Mouse (Mus musculus) urinary bladder, postnatal 10 days (tissue): ENCODE results near the gene Hoxd11.

Experiments used
- DNase-seq: peaks from one replicate; pipeline ENCODE4 v3.0.0; 2022; ENCODE audit warnings: low spot score

Hoxd11 gene

GRCm38 (mm10) chr2:74681594-74682531 lies 2.5 kb downstream of the Hoxd11 start:
- DNase-seq: no peak

DNA sequence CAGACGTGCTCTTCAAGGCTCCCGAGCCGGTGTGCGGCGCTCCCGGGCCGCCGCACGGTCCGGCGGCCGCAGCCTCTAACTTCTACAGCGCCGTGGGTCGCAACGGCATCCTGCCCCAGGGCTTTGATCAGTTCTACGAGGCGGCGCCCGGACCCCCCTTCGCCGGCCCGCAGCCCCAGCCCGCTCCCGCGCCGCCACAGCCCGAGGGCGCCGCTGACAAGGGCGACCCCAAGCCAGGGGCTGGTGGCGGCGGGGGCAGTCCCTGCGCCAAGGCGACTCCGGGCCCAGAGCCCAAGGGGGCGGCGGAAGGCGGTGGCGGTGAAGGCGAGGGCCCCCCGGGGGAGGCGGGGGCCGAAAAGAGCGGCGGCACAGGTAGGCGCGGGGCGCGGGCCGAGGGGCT lies 3.4 kb downstream of the Hoxd11 start:
- DNase-seq: no peak

GRCm38 (mm10) chr2:74683471-74683951 lies 4.2 kb downstream of the Hoxd11 start:
- no peak for DNase-seq

DNA sequence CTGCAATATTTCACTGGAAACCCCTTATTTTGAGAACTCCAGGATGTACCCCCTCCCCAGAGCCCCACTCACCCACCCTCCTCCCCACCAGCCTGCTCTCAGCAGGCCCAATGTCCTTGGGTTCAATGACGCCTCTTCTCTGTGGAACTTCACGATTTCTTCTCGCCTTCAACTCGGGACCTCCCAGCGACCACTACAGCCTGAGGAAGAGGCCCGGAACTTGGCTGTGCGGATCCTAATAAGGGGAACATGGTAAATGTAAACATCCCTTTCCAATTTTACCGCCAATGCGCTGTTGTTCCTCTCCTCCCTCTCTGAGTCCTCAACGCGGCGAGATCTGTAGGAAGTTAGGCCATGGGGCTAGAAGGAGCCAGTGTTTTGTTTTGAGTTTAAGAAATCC lies 4.7 kb downstream of the Hoxd11 start:
- DNase-seq: no peak

DNA sequence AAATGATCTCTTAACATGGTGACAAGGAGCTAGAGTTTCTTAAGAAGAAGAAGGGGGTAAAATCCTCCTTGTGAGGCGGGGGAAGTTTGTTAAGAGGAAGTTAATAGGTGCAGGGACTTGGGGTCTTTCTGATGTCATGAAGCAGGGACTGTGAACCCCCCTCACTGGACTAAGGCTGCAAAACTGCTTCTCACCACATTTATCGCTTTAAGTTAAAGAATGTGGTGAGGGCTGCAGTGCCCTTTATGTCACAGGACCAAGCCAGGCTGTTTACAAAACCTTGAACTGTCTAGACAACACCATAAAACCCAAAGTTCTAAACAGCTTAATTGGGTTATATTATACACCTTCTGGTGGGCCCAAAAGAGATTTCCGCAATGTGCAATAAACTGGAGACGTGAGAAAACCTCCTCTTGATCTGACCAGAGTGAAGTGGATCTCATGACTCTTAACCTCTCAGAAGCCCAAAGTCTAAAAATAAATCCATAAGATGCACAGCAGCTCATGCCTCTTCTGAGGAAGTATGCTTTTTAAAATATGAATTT lies 5.8 kb downstream of the Hoxd11 start:
- no peak for DNase-seq

- DNase-seq: no peak
Measured at GRCm38 (mm10) chr2:74686301-74686987, 7.1 kb downstream of the Hoxd11 start.

GRCm38 (mm10) chr2:74686988-74687697 lies 7.8 kb downstream of the Hoxd11 start:
- no peak for DNase-seq

DNA sequence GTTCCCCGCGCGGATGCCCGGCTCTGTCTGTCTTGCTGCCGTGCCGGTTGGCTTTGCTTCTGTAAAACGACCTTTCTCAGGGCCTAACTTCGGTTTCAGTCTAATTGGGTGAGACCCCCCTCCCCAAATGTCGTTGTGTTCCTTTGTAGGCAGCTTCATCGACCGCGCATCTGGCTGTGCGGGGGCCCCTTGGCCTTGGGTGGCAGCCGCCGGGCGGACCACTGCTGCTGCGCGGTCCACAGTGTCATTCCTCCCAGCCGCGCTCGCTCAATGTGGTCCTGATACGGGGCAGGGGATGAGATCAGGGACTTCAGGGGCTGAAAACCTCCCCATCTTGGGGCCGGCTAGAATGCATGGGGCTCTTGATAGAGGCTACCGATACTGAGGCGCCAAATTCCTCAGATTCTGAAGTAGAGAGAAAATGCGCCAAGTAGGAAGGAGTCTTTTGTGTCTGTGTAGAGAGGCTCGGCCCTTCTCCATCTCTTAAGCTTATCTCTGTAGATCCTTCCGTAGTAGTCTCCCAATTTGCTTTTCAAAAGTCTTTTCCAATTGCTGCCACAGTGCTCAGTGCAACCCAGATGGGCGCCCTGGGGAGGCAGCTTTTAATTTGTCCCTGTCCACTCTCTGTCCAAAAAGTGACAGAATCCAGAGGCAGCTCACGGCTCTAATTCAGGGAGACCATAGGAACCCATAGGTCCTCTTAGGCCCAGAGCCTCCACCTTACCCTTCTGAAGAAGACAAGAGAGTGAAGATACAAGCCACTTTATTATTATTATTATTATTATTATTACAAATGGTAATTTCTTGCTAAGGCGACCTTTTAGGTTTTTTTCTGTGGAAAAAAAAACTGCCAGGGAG lies 8.6 kb downstream of the Hoxd11 start:
- no peak for DNase-seq

DNA sequence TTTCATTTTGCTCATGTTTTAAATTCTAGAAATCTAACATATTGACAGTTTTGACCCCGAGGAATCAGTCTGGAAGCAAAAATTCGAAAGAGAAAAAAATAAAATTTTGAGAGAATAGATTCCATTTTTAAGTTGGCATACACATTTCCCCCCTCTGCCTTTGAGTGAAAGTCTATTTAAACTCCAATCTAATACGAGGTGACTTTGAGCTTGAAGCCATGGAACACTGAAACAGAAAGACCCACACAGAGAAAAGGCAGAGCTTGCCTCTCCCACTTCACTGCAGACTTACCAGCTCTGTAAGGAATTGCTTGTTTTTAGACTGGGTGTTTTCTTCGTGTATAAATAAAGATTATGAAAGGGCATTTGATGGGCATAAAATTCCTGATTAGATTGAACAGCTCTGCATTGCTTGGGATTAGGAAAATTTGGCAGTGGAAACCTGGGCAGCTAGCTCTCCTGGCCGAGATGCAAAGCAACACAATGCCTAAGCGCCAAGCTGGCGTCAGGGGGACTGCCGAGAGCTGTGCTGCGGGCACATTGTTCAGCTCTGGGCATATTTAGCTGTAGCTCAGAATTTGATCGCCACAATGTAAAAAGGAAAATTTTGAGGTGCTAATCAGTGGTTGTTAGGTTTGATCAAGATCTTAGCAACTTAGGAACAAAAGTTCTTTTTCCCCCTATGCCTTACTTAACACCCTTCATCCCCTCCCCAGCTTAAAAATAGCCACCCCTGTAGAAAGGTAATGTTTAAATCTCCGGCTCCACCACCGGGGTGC lies 9.6 kb downstream of the Hoxd11 start:
- DNase-seq: no peak

- no peak for DNase-seq
Measured at GRCm38 (mm10) chr2:74689574-74690337, 10.4 kb downstream of the Hoxd11 start.

- DNase-seq: no peak
Measured at GRCm38 (mm10) chr2:74690338-74690716, 11.0 kb downstream of the Hoxd11 start.

DNA sequence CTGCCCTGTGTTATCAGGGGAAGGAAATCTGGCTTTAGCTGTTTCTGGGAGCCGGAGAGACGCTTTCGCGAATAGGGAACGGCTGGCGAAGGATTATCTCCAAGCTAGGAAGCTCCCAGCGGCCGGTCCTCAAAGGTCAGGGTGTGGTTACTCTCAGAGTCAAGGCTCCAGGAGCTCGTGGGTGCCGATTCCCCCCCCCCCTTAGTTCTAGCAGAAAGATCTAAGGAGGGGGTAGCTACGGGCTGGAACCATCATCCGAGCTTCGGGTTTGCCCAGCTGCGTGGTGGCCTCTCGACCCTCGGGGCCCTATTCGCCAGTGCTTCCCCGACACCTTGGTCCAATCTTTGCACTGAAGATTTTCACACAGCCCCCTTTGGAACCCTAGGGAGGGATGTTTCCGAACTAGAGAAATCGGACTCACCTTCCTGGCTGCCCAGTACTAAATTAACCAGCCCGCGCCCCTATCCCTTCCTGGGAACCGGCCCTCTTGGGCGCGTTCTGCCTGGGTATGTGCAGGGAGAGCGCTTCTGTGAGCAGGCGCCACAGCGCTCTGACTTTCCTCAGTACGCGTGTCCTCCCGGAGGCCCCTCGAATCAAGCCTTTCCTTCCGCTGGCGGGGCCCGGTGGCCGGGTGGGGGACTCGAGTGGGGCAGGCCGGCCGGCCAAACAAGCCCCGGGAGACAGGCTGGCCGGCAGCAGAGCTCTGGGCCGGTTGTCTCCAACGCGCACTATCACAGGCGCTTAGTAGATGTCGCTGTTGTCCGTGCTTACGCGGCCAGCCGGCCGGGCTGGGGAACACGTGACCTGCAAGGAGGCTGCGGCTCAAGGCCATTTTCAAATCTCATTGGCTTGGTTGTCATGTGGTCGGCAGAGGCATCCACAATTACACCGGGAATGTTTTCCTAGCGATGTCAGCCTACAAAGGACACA lies 11.9 kb downstream of the Hoxd11 start, which contains the start of gene Hoxd10:
Hoxd10 (plus strand) TSS at position 903 of the 930 bp plus-strand sequence.
- peak; percentile 37 for DNase-seq

DNA sequence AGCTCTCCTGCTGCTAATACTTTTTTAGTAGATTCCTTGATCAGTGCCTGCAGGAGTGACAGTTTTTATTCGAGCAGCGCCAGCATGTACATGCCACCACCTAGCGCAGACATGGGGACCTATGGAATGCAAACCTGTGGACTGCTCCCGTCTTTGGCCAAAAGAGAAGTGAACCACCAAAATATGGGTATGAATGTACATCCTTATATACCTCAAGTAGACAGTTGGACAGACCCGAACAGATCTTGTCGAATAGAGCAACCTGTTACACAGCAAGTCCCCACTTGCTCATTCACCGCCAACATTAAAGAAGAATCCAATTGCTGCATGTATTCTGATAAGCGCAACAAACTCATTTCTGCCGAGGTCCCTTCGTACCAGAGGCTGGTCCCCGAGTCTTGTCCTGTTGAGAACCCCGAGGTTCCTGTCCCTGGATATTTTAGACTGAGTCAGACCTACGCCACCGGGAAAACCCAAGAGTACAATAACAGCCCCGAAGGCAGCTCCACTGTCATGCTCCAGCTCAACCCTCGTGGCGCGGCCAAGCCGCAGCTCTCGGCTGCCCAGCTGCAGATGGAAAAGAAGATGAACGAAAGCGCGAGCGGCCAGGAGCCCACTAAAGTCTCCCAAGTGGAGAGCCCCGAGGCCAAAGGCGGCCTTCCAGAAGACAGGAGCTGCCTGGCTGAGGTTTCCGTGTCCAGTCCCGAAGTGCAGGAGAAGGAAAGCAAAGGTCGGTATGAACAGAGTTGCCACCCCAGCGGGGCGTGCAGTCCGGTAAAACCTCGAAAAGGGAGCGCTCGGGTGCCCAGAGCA lies 12.8 kb downstream of the Hoxd11 start:
- no peak for DNase-seq

GRCm38 (mm10) chr2:74692808-74693431 lies 13.6 kb downstream of the Hoxd11 start:
- no peak for DNase-seq

GRCm38 (mm10) chr2:74693432-74693827 lies 14.1 kb downstream of the Hoxd11 start:
- no peak for DNase-seq

GRCm38 (mm10) chr2:74694066-74694465 lies 14.7 kb downstream of the Hoxd11 start:
- DNase-seq: no peak

GRCm38 (mm10) chr2:74695383-74695782 lies 16.0 kb downstream of the Hoxd11 start:
- no peak for DNase-seq
